Mouse (Mus musculus): Measurements from ENCODE around the gene Naa25. TPM values are rescaled to one million over a fixed set of nuclear protein-coding genes. Genes with fewer than 3 reads are reported as not detected.
A peak's percentile ranks its signal among the peaks of the same experiment; 100 is the strongest.

Naa25 gene
- total and polyA plus RNA-seq, 3 experiments = 7.2 to 44.1 (median 43.3) TPM

GRCm38 (mm10) chr5:121461339-121462170 lies 63.8 kb downstream of the Naa25 start:
- peak; percentile 54 for ATAC-seq (ENCODE audit: extremely low read depth, insufficient number of reproducible peaks, low FRiP score, poor library complexity, severe bottlenecking)
- Histone ChIP-seq H3K9me3 (replicated peaks) (peaks cover 8% of the 10 kb centered on the region), H3K27me3 (ENCODE audit: insufficient read depth, low read length) (no peaks in the 10 kb centered on the region; the same call in 1 of the 2 replicates), H3K4me1 (ENCODE audit: insufficient read depth, low read depth, low read length) (peaks cover 37% of the 10 kb centered on the region), H3K4me3 (ENCODE audit: low read depth, low read length) (no peak overlapping the region), H3K36me3 (replicated peaks) (peaks cover 2% of the 10 kb centered on the region)
- no peak for TF ChIP-seq GATA2 (IDR thresholded peaks at IDR 0.05; ENCODE audit: borderline replicate concordance, low read depth, low read length)
- TF ChIP-seq GATA1 (IDR thresholded peaks at IDR 0.05; ENCODE audit: borderline replicate concordance, low read length) = no peak
- TF ChIP-seq CTCF (IDR thresholded peaks at IDR 0.05; ENCODE audit: low read depth, low read length) = no peak
- no peak for TF ChIP-seq TAL1 (conservative IDR thresholded peaks at IDR 0.05; ENCODE audit: low read depth, low read length)
- no peak for TF ChIP-seq POLR2AphosphoS5 (IDR thresholded peaks at IDR 0.05; ENCODE audit: insufficient replicate concordance, low read depth, low read length)
- DNase-seq (ENCODE audit: low spot score) = no peak

DNA sequence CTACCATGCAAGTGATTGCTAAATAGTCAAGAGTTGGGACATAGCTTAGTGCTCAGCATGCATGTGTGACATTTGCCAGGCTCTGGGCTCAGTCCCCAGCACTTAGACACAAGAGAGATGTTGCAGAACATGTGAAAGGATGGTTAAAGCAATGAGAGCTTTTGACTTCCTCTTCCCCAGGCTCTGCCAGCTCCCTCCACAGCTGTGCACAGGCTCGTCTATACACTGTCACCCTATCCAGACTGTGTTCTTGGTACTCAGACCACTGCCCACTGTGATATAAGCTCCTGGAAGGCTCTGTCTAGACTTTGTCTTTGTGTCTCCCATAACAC lies 64.4 kb downstream of the Naa25 start:
- H3K27me3 ChIP-seq (ENCODE audit: insufficient read depth, low read length) = no peaks in the 10 kb centered on the region; the same call in 1 of the 2 replicates
- peaks cover 8% of the 10 kb centered on the region for H3K9me3 ChIP-seq (replicated peaks)
- peaks cover 38% of the 10 kb centered on the region for H3K4me1 ChIP-seq (ENCODE audit: insufficient read depth, low read depth, low read length)
- ATAC-seq (ENCODE audit: extremely low read depth, insufficient number of reproducible peaks, low FRiP score, poor library complexity, severe bottlenecking) (no peak), DNase-seq (ENCODE audit: low spot score) (no peak)
- TF ChIP-seq CTCF (IDR thresholded peaks at IDR 0.05; ENCODE audit: low read depth, low read length) = no peak
- TF ChIP-seq POLR2AphosphoS5 (IDR thresholded peaks at IDR 0.05; ENCODE audit: insufficient replicate concordance, low read depth, low read length) = no peak
- no peak for TF ChIP-seq TAL1 (conservative IDR thresholded peaks at IDR 0.05; ENCODE audit: low read depth, low read length)
- no peak for TF ChIP-seq GATA2 (IDR thresholded peaks at IDR 0.05; ENCODE audit: borderline replicate concordance, low read depth, low read length)
- no peak for TF ChIP-seq GATA1 (IDR thresholded peaks at IDR 0.05; ENCODE audit: borderline replicate concordance, low read length)
- H3K4me3 ChIP-seq (ENCODE audit: low read depth, low read length) = no peak overlapping the region
- peaks cover 2% of the 10 kb centered on the region for H3K36me3 ChIP-seq (replicated peaks)

GRCm38 (mm10) chr5:121462967-121463366 lies 65.2 kb downstream of the Naa25 start:
- H3K36me3 ChIP-seq (replicated peaks) = peaks cover 2% of the 10 kb centered on the region
- H3K27me3 ChIP-seq (ENCODE audit: insufficient read depth, low read length) = no peaks in the 10 kb centered on the region; the same call in 1 of the 2 replicates
- H3K4me3 ChIP-seq (ENCODE audit: low read depth, low read length) = no peak overlapping the region; the same call in 1 of the 2 replicates
- peaks cover 36% of the 10 kb centered on the region for H3K4me1 ChIP-seq (ENCODE audit: insufficient read depth, low read depth, low read length)
- no peak; the same call in 1 of the 2 replicates for ATAC-seq (ENCODE audit: extremely low read depth, insufficient number of reproducible peaks, low FRiP score, poor library complexity, severe bottlenecking)
- H3K9me3 ChIP-seq (replicated peaks) = peaks cover 8% of the 10 kb centered on the region
- TF ChIP-seq GATA2 (IDR thresholded peaks at IDR 0.05; ENCODE audit: borderline replicate concordance, low read depth, low read length) = no peak
- no peak for TF ChIP-seq TAL1 (conservative IDR thresholded peaks at IDR 0.05; ENCODE audit: low read depth, low read length)
- no peak for TF ChIP-seq GATA1 (IDR thresholded peaks at IDR 0.05; ENCODE audit: borderline replicate concordance, low read length)
- TF ChIP-seq POLR2AphosphoS5 (IDR thresholded peaks at IDR 0.05; ENCODE audit: insufficient replicate concordance, low read depth, low read length) = no peak
- no peak for TF ChIP-seq CTCF (IDR thresholded peaks at IDR 0.05; ENCODE audit: low read depth, low read length)
- DNase-seq (ENCODE audit: low spot score) = no peak

DNA sequence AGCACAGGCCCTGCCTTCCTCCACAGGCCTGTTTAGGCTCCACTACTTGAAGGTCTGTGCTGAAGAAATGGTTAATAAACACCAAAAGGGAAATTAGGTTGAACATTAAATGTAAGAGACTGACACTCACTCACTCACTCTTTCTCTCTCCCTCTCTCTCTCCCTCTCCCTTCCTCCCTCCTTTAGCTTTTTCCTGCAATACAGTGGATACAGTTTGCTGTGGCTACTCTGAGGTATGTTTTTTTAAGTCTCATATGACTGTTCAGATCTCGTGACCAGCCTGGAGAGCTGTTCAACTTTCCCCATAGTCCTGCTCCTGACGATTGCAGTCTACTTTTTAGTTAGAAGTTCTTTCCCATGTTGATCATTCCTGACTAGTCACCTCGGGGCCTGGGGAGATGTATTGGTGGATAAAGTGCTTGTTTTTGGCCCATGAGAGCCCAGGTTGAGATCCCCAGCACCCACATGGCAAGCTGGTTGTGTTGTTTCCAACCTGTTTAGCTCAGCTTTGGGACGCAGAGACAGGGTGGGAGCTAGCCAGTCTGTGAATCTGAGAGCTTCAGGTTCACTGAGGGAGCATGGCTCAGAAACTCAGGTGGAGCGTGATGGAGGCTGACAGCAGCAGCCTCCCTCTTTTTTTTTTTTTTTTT lies 66.0 kb downstream of the Naa25 start:
- no peak for TF ChIP-seq TAL1 (conservative IDR thresholded peaks at IDR 0.05; ENCODE audit: low read depth, low read length)
- no peak for TF ChIP-seq CTCF (IDR thresholded peaks at IDR 0.05; ENCODE audit: low read depth, low read length)
- TF ChIP-seq POLR2AphosphoS5 (IDR thresholded peaks at IDR 0.05; ENCODE audit: insufficient replicate concordance, low read depth, low read length) = no peak
- no peak for TF ChIP-seq GATA1 (IDR thresholded peaks at IDR 0.05; ENCODE audit: borderline replicate concordance, low read length)
- TF ChIP-seq GATA2 (IDR thresholded peaks at IDR 0.05; ENCODE audit: borderline replicate concordance, low read depth, low read length) = no peak
- no peaks in the 10 kb centered on the region; the same call in 1 of the 2 replicates for H3K27me3 ChIP-seq (ENCODE audit: insufficient read depth, low read length)
- H3K9me3 ChIP-seq (replicated peaks) = peaks cover 8% of the 10 kb centered on the region
- ATAC-seq (ENCODE audit: extremely low read depth, insufficient number of reproducible peaks, low FRiP score, poor library complexity, severe bottlenecking) = no peak
- H3K4me3 ChIP-seq (ENCODE audit: low read depth, low read length) = no peak overlapping the region
- peaks cover 36% of the 10 kb centered on the region for H3K4me1 ChIP-seq (ENCODE audit: insufficient read depth, low read depth, low read length)
- no peak for DNase-seq (ENCODE audit: low spot score)
- H3K36me3 ChIP-seq (replicated peaks) = peaks cover 2% of the 10 kb centered on the region

- peaks cover 48% of the 10 kb centered on the region for H3K4me1 ChIP-seq (ENCODE audit: insufficient read depth, low read depth, low read length)
- ATAC-seq (ENCODE audit: extremely low read depth, insufficient number of reproducible peaks, low FRiP score, poor library complexity, severe bottlenecking) = no peak
- no peak overlapping the region for H3K4me3 ChIP-seq (ENCODE audit: low read depth, low read length)
- H3K36me3 ChIP-seq (replicated peaks) = no peaks in the 10 kb centered on the region
- no peaks in the 10 kb centered on the region for H3K9me3 ChIP-seq (replicated peaks)
- no peaks in the 10 kb centered on the region for H3K27me3 ChIP-seq (ENCODE audit: insufficient read depth, low read length)
- no peak for TF ChIP-seq POLR2AphosphoS5 (IDR thresholded peaks at IDR 0.05; ENCODE audit: insufficient replicate concordance, low read depth, low read length)
- TF ChIP-seq TAL1 (conservative IDR thresholded peaks at IDR 0.05; ENCODE audit: low read depth, low read length) = no peak
- no peak for TF ChIP-seq CTCF (IDR thresholded peaks at IDR 0.05; ENCODE audit: low read depth, low read length)
- no peak for TF ChIP-seq GATA2 (IDR thresholded peaks at IDR 0.05; ENCODE audit: borderline replicate concordance, low read depth, low read length)
- no peak for TF ChIP-seq GATA1 (IDR thresholded peaks at IDR 0.05; ENCODE audit: borderline replicate concordance, low read length)
- DNase-seq (ENCODE audit: low spot score) = no peak
These were observed 71.8 kb downstream of the Naa25 start for GRCm38 (mm10) chr5:121469566-121469965.

DNA sequence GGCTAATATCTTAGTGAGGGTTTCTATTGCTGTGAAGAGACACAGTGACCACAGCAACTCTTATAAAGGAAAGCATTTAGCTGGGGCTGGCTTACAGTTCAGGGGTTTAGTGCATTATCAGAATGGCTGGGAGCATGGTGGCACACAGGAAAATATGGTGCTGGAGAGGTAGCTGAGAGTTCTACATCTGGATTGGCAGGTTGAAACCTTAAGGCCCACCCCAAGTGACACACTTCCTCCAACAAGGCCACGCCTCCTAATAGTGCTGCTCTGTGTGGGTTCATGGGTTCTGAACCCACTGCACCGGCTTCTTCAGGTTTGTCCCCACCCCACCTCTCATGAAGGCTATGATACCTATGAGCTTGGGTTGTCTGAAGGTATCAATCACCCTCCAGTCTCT lies 74.7 kb downstream of the Naa25 start:
- DNase-seq (ENCODE audit: low spot score) (no peak), ATAC-seq (ENCODE audit: extremely low read depth, insufficient number of reproducible peaks, low FRiP score, poor library complexity, severe bottlenecking) (no peak)
- Histone ChIP-seq H3K4me3 (ENCODE audit: low read depth, low read length) (no peak overlapping the region), H3K9me3 (replicated peaks) (no peaks in the 10 kb centered on the region), H3K4me1 (ENCODE audit: insufficient read depth, low read depth, low read length) (peaks cover 72% of the 10 kb centered on the region), H3K27me3 (ENCODE audit: insufficient read depth, low read length) (no peaks in the 10 kb centered on the region), H3K36me3 (replicated peaks) (no peaks in the 10 kb centered on the region)
- TF ChIP-seq GATA2 (IDR thresholded peaks at IDR 0.05; ENCODE audit: borderline replicate concordance, low read depth, low read length) = no peak
- TF ChIP-seq GATA1 (IDR thresholded peaks at IDR 0.05; ENCODE audit: borderline replicate concordance, low read length) = no peak
- TF ChIP-seq POLR2AphosphoS5 (IDR thresholded peaks at IDR 0.05; ENCODE audit: insufficient replicate concordance, low read depth, low read length) = no peak
- no peak for TF ChIP-seq CTCF (IDR thresholded peaks at IDR 0.05; ENCODE audit: low read depth, low read length)
- no peak for TF ChIP-seq TAL1 (conservative IDR thresholded peaks at IDR 0.05; ENCODE audit: low read depth, low read length)
